Mouse (Mus musculus) heart, embryonic 13.5 days (tissue): ENCODE measurements around the gene Kbtbd12. TPM values are rescaled to one million over a fixed set of nuclear protein-coding genes. Genes with fewer than 3 reads are reported as not detected.

Experiments used
- ATAC-seq: fragments of 200-750 bp; cut with Nextera tagmentation; 2 replicates; pipeline ENCODE4 v1.8.0; 2017; ENCODE audit warnings: moderate TSS enrichment; ENCODE audit not compliant: insufficient number of reproducible peaks, low FRiP score, low TSS enrichment; ENCODE audit errors: extremely low read depth
- H3K27ac ChIP-seq: fragments of 300-500 bp; sonication (generic); replicated peaks from 2 replicates; pipeline ENCODE4 v1.5.1; 2015; ENCODE audit warnings: moderate library complexity, mild to moderate bottlenecking, inconsistent platforms
- H3K27me3 ChIP-seq: fragments of 300-500 bp; sonication (generic); replicated peaks from 2 replicates; pipeline ENCODE4 v1.6.1; 2015; ENCODE audit warnings: mild to moderate bottlenecking, inconsistent platforms
- H3K36me3 ChIP-seq: fragments of 300-500 bp; sonication (generic); 2 replicates; pipeline ENCODE4 v1.6.1; 2015; ENCODE audit warnings: mild to moderate bottlenecking, inconsistent platforms
- H3K4me1 ChIP-seq: fragments of 300-500 bp; sonication (generic); 2 replicates; pipeline ENCODE4 v1.6.1; 2015; ENCODE audit warnings: inconsistent platforms
- H3K4me2 ChIP-seq: fragments of 300-500 bp; sonication (generic); 2 replicates; pipeline ENCODE4 v1.6.1; 2015; ENCODE audit warnings: inconsistent platforms, mild to moderate bottlenecking, moderate library complexity
- H3K4me3 ChIP-seq: fragments of 300-500 bp; sonication (generic); 2 replicates; pipeline ENCODE4 v1.5.1; 2015; ENCODE audit warnings: moderate library complexity, mild to moderate bottlenecking, inconsistent platforms
- H3K9ac ChIP-seq: fragments of 300-500 bp; sonication (generic); 2 replicates; pipeline ENCODE4 v1.6.1; 2015; ENCODE audit warnings: inconsistent platforms, mild to moderate bottlenecking, moderate library complexity
- H3K9me3 ChIP-seq: fragments of 300-500 bp; sonication (generic); 2 replicates; pipeline ENCODE4 v1.6.1; 2016; ENCODE audit warnings: inconsistent platforms
- WGBS: fragments of 180-500 bp; shearing (Covaris S2); methylation state at CpG from one replicate; pipeline ENCODE4 v1.1.7; 2015; ENCODE audit warnings: mixed read lengths; 5-methylcytosine and 5-hydroxymethylcytosine counted together
- polyA plus RNA-seq: library from polyadenylated mRNA; unstranded; fragments of >200 nt; fragmentation: Nextera tagmentation; extraction: Ambion mirVana; gene quantifications from 2 replicates; pipeline ENCODE4 v1.2.1, GENCODE M21; 2015

The Kbtbd12 gene
- polyA plus RNA-seq, 1 experiment from 2014 or later, result 16.6 TPM

GRCm38 (mm10) chr6:88626462-88626861 is 11.3 kb downstream of the Kbtbd12 start:
- Histone ChIP-seq H3K36me3 (no peaks in the 10 kb centered on the region), H3K4me3 (peak overlapping the region; percentile 58), H3K27me3 (no peaks in the 10 kb centered on the region), H3K9ac (peak overlapping the region; percentile 86), H3K27ac (peak overlapping the region; percentile 92), H3K9me3 (no peaks in the 10 kb centered on the region), H3K4me2 (peak overlapping the region; percentile 83), H3K4me1 (peaks cover 28% of the 10 kb centered on the region)
- WGBS, result 62% methylated on average over 4 of the region's 4 CpGs
- no peak for ATAC-seq

- WGBS, result 52% methylated on average over 4 of the region's 4 CpGs
- Histone ChIP-seq H3K9ac (no peak overlapping the region), H3K9me3 (no peaks in the 10 kb centered on the region), H3K4me1 (peaks cover 20% of the 10 kb centered on the region), H3K4me2 (peak overlapping the region; percentile 40), H3K27ac (peak overlapping the region; percentile 53), H3K4me3 (no peak overlapping the region), H3K36me3 (peaks cover 7% of the 10 kb centered on the region), H3K27me3 (no peaks in the 10 kb centered on the region)
- ATAC-seq, result no peak
Observed at GRCm38 (mm10) chr6:88621816-88622481, 15.8 kb downstream of the Kbtbd12 start.

GRCm38 (mm10) chr6:88619542-88619941 is 18.2 kb downstream of the Kbtbd12 start:
- Histone ChIP-seq H3K4me3 (no peak overlapping the region), H3K9ac (no peak overlapping the region), H3K4me2 (no peak overlapping the region), H3K4me1 (peaks cover 8% of the 10 kb centered on the region), H3K9me3 (no peaks in the 10 kb centered on the region), H3K36me3 (peaks cover 7% of the 10 kb centered on the region), H3K27ac (no peak overlapping the region), H3K27me3 (no peaks in the 10 kb centered on the region)
- ATAC-seq, result no peak
- 58% methylated on average over 5 of the region's 5 CpGs for WGBS

GRCm38 (mm10) chr6:88615352-88615751 is 22.4 kb downstream of the Kbtbd12 start:
- Histone ChIP-seq H3K4me2 (no peak overlapping the region), H3K36me3 (peaks cover 7% of the 10 kb centered on the region), H3K27me3 (no peaks in the 10 kb centered on the region), H3K27ac (no peak overlapping the region), H3K9me3 (no peaks in the 10 kb centered on the region), H3K4me1 (peaks cover 5% of the 10 kb centered on the region; the same call in 1 of the 2 replicates), H3K9ac (no peak overlapping the region), H3K4me3 (no peak overlapping the region)
- whole genome bisulfite sequencing, result 57% methylated on average over 2 of the region's 2 CpGs
- ATAC-seq, result no peak

- H3K4me2 ChIP-seq, result no peak overlapping the region
- no peak overlapping the region for H3K9ac ChIP-seq
- ATAC-seq, result no peak
- 58% methylated on average over 2 of the region's 2 CpGs for WGBS
- H3K27me3 ChIP-seq, result no peaks in the 10 kb centered on the region
- H3K27ac ChIP-seq, result no peak overlapping the region
- peaks cover 9% of the 10 kb centered on the region; the same call in 1 of the 2 replicates for H3K4me1 ChIP-seq
- no peak overlapping the region for H3K4me3 ChIP-seq
- H3K36me3 ChIP-seq, result no peaks in the 10 kb centered on the region
- no peaks in the 10 kb centered on the region for H3K9me3 ChIP-seq
Observed at GRCm38 (mm10) chr6:88606417-88606816, 31.3 kb downstream of the Kbtbd12 start.

- WGBS, result 86% methylated on average over 2 of the region's 2 CpGs
- no peak for ATAC-seq
Observed at GRCm38 (mm10) chr6:88605715-88606114, 32.0 kb downstream of the Kbtbd12 start.

GRCm38 (mm10) chr6:88605235-88605634 is 32.5 kb downstream of the Kbtbd12 start:
- Histone ChIP-seq H3K27ac (no peak overlapping the region), H3K4me1 (0 out of 2 replicates have a peak, but pooled peaks cover 3% of the 10 kb centered on the region), H3K4me2 (no peak overlapping the region), H3K27me3 (no peaks in the 10 kb centered on the region), H3K9me3 (no peaks in the 10 kb centered on the region), H3K9ac (no peak overlapping the region), H3K4me3 (no peak overlapping the region), H3K36me3 (no peaks in the 10 kb centered on the region)
- no peak for ATAC-seq
- 61% methylated on average over 2 of the region's 2 CpGs for WGBS

More at GRCm38 (mm10) chr6:88605715-88606114, 32.0 kb downstream of the Kbtbd12 start:
- no peak overlapping the region for H3K4me2 ChIP-seq
- no peak overlapping the region for H3K27ac ChIP-seq
- no peaks in the 10 kb centered on the region for H3K9me3 ChIP-seq
- H3K4me3 ChIP-seq, result no peak overlapping the region
- no peak overlapping the region for H3K9ac ChIP-seq
- no peaks in the 10 kb centered on the region for H3K27me3 ChIP-seq
- H3K36me3 ChIP-seq, result no peaks in the 10 kb centered on the region
- H3K4me1 ChIP-seq, result peaks cover 7% of the 10 kb centered on the region; the same call in 1 of the 2 replicates

GRCm38 (mm10) chr6:88596108-88596507 is 41.6 kb downstream of the Kbtbd12 start:
- no peak overlapping the region for H3K4me2 ChIP-seq
- H3K4me1 ChIP-seq, result peaks cover 12% of the 10 kb centered on the region
- no peak for ATAC-seq
- 52% methylated on average over 2 of the region's 2 CpGs for WGBS
- H3K27ac ChIP-seq, result no peak overlapping the region
- H3K4me3 ChIP-seq, result no peak overlapping the region
- no peak overlapping the region for H3K9ac ChIP-seq
- H3K27me3 ChIP-seq, result no peaks in the 10 kb centered on the region
- no peaks in the 10 kb centered on the region for H3K36me3 ChIP-seq
- peaks cover 8% of the 10 kb centered on the region; the same call in 1 of the 2 replicates for H3K9me3 ChIP-seq

GRCm38 (mm10) chr6:88592367-88592766 is 45.4 kb downstream of the Kbtbd12 start:
- no peak for ATAC-seq
- Histone ChIP-seq H3K27ac (no peak overlapping the region), H3K36me3 (no peaks in the 10 kb centered on the region), H3K9ac (no peak overlapping the region), H3K4me1 (peaks cover 26% of the 10 kb centered on the region), H3K27me3 (peaks cover 4% of the 10 kb centered on the region; the same call in 1 of the 2 replicates), H3K9me3 (peaks cover 5% of the 10 kb centered on the region; the same call in 1 of the 2 replicates), H3K4me3 (no peak overlapping the region), H3K4me2 (no peak overlapping the region)
- 71% methylated on average over 6 of the region's 6 CpGs for WGBS

- 82% methylated on average over 4 of the region's 4 CpGs for WGBS
- Histone ChIP-seq H3K9ac (peak overlapping the region; percentile 24; the same call in 1 of the 2 replicates), H3K36me3 (no peaks in the 10 kb centered on the region), H3K9me3 (no peaks in the 10 kb centered on the region), H3K4me2 (no peak overlapping the region), H3K27me3 (peaks cover 7% of the 10 kb centered on the region; the same call in 1 of the 2 replicates), H3K4me3 (no peak overlapping the region), H3K4me1 (peaks cover 26% of the 10 kb centered on the region), H3K27ac (no peak overlapping the region)
- ATAC-seq, result no peak
Observed at GRCm38 (mm10) chr6:88590231-88590630, 47.5 kb downstream of the Kbtbd12 start.

- H3K4me3 ChIP-seq, result no peak overlapping the region
- no peak overlapping the region for H3K4me2 ChIP-seq
- no peaks in the 10 kb centered on the region for H3K9me3 ChIP-seq
- H3K4me1 ChIP-seq, result peaks cover 26% of the 10 kb centered on the region
- WGBS, result 12% methylated on average over 5 of the region's 5 CpGs
- H3K9ac ChIP-seq, result no peak overlapping the region
- ATAC-seq, result no peak
- no peak overlapping the region for H3K27ac ChIP-seq
- H3K36me3 ChIP-seq, result no peaks in the 10 kb centered on the region
- H3K27me3 ChIP-seq, result peaks cover 7% of the 10 kb centered on the region; the same call in 1 of the 2 replicates
Observed at GRCm38 (mm10) chr6:88589517-88589916, 48.2 kb downstream of the Kbtbd12 start.
